Mouse (Mus musculus) right cerebral cortex, adult 2 months (tissue): ENCODE results near the gene Wdtc1.
A peak's percentile ranks its signal among the peaks of the same experiment; 100 is the strongest.

Source experiments
- DNase-seq, 2 experiments: peaks; one replicate each; pipeline ENCODE4 v3.0.0; 2021 to 2022; ENCODE audit warnings: low spot score in 2 of 2

The Wdtc1 gene

GRCm38 (mm10) chr4:133252089-133252488, 101.2 kb downstream of the Wdtc1 start:
- DNase-seq, result no peak

GRCm38 (mm10) chr4:133251214-133251613, 102.1 kb downstream of the Wdtc1 start:
- peak in 1 of 2 experiments; percentile 38 for DNase-seq

GRCm38 (mm10) chr4:133250609-133251008, 102.7 kb downstream of the Wdtc1 start:
- DNase-seq, result peak; percentile 83 to 88

GRCm38 (mm10) chr4:133247806-133248449, 105.4 kb downstream of the Wdtc1 start:
- no peak for DNase-seq

GRCm38 (mm10) chr4:133247072-133247471, 106.2 kb downstream of the Wdtc1 start:
- DNase-seq, result no peak

GRCm38 (mm10) chr4:133244289-133244688, 109.0 kb downstream of the Wdtc1 start:
- no peak for DNase-seq

- DNase-seq, result no peak
These were observed 109.7 kb downstream of the Wdtc1 start for GRCm38 (mm10) chr4:133243538-133243937.

GRCm38 (mm10) chr4:133242710-133243109, 110.6 kb downstream of the Wdtc1 start:
- no peak for DNase-seq
